Mouse (Mus musculus) ovary, postnatal 10 days (tissue): ENCODE results near the gene Gm8159.
"Not testable (repeated sequence)": the region's sequence is repeated elsewhere in the genome, so short reads cannot be mapped to it uniquely, and the experiment has no call there.

ENCODE experiments used
- DNase-seq: peaks from one replicate; pipeline ENCODE4 v3.0.0; 2022; ENCODE audit warnings: low spot score

The Gm8159 gene

DNA sequence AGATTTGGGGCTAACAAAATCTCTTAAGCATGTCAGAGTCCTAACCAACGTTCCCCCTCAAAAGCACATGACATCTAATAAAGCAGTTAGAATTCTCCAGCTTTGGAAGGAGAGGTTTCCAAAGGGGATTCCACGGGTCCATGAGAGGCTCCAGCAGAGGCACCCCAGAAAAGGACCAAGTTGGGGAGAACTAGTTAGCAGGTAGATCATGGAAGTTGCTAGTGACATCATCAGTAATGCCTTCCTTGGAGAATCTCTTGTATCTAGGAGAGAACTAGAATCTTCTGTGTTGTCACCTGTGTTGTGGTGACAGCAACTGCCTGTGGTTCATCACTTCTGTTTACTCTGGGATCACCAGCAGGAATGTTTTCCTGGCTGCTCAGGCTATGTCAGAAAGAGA lies at the start of gene Gm8159:
Gm8159 (plus strand) TSS at position 301 of the 400 bp plus-strand sequence.
- DNase-seq = not testable (repeated sequence)

- DNase-seq = not testable (repeated sequence)
Observed at GRCm38 (mm10) chr14:4649309-4649708, 17.2 kb downstream of the Gm8159 start.

- DNase-seq = not testable (repeated sequence)
Observed at GRCm38 (mm10) chr14:4650324-4650723, 18.2 kb downstream of the Gm8159 start.

DNA sequence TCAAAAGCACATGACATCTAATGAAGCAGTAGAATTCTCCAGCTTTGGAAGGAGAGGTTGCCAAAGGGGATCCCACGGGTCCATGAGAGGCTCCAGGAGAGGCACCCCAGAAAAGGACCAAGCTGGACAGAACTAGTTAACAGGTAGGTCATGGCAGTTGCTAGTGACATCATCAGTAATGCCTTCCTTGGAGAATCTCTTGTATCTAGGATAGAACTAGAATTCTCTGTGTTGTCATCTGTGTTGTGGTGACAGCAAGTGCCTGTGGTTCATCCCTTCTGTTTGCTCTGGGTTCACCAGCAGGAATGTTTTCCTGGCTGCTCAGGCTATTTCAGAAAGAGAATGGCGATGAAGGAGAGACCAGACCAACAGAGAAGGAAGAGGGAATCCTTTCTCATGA lies 31.7 kb downstream of the Gm8159 start, which contains the start of gene Gm3239:
Gm3239 (plus strand) TSS at position 301 of the 400 bp plus-strand sequence.
- not testable (repeated sequence) for DNase-seq
